Comparison of ENCODE assay signal across 14 mouse cellular contexts in genomic region chr5:37708124-37708523, GRCm38 (mm10). TPM values are rescaled to one million over a fixed set of nuclear protein-coding genes. Genes with fewer than 3 reads are reported as not detected.
A peak's percentile ranks its signal among the peaks of the same experiment; 100 is the strongest.
DNase-seq lines count a peak whose midpoint lies in the region; ATAC-seq and TF ChIP-seq lines count a peak whose summit lies in the region.
"Had no signal": no experiment of that assay in that cellular context is flagged by ENCODE, and none has a peak within 500 bp of the region (broad histone marks: within the 10 kb centered on the region; RNA-seq: fewer than 3 reads in every experiment).

No protein-coding gene starts in this region.

- H3K4me2 ChIP-seq in intestine, postnatal 0 days (replicated peaks; ENCODE audit: low read depth): no peak overlapping the region
- no peak overlapping the region for H3K4me2 ChIP-seq in intestine, embryonic 16.5 days (ENCODE audit: low read depth, low read length)
- H3K4me2 ChIP-seq in lung, embryonic 14.5 days: no peak overlapping the region
- H3K4me2 ChIP-seq: embryonic facial prominence, embryonic 12.5 days; heart, embryonic 13.5 days; hindbrain, embryonic 15.5 days; liver, embryonic 13.5 days had no signal

- no peaks in the 10 kb centered on the region for H3K4me1 ChIP-seq in intestine, postnatal 0 days (replicated peaks; ENCODE audit: control insufficient read depth, insufficient read depth, low read length)
- H3K4me1 ChIP-seq in intestine, embryonic 16.5 days (ENCODE audit: control insufficient read depth, insufficient read depth, low read length): no peaks in the 10 kb centered on the region
- H3K4me1 ChIP-seq in lung, embryonic 14.5 days (ENCODE audit: insufficient read depth): no peaks in the 10 kb centered on the region
- no peaks in the 10 kb centered on the region for H3K4me1 ChIP-seq in small intestine, adult 2 months (ENCODE audit: control insufficient read depth, insufficient read depth, insufficient read length, low read length)
- H3K4me1 ChIP-seq: embryonic facial prominence, embryonic 12.5 days; heart, embryonic 13.5 days; hindbrain, embryonic 15.5 days; liver, embryonic 13.5 days had no signal

- no peaks in the 10 kb centered on the region for H3K36me3 ChIP-seq in intestine, postnatal 0 days (ENCODE audit: control insufficient read depth, insufficient read depth)
- H3K36me3 ChIP-seq in intestine, embryonic 16.5 days (ENCODE audit: control insufficient read depth, insufficient read depth, low read length): no peaks in the 10 kb centered on the region
- no peaks in the 10 kb centered on the region for H3K36me3 ChIP-seq in lung, embryonic 14.5 days (ENCODE audit: insufficient read depth)
- H3K36me3 ChIP-seq in small intestine, adult 2 months (ENCODE audit: control insufficient read depth, insufficient read depth, low read length): no peaks in the 10 kb centered on the region
- H3K36me3 ChIP-seq: embryonic facial prominence, embryonic 12.5 days; heart, embryonic 13.5 days; hindbrain, embryonic 15.5 days; liver, embryonic 13.5 days had no signal

- no peak for TF ChIP-seq POLR2A in small intestine, adult 2 months (IDR thresholded peaks at IDR 0.05; ENCODE audit: low read depth, low read length)

- no peaks in the 10 kb centered on the region for H3K27me3 ChIP-seq in intestine, postnatal 0 days (replicated peaks; ENCODE audit: control insufficient read depth, insufficient read depth, low read length)
- H3K27me3 ChIP-seq in intestine, embryonic 16.5 days (replicated peaks; ENCODE audit: control insufficient read depth, insufficient read depth, low read length): no peaks in the 10 kb centered on the region
- H3K27me3 ChIP-seq in lung, embryonic 14.5 days (ENCODE audit: insufficient read depth, low read length): no peaks in the 10 kb centered on the region
- H3K27me3 ChIP-seq in small intestine, adult 2 months (ENCODE audit: control insufficient read depth, insufficient read depth, low read length): no peaks in the 10 kb centered on the region
- H3K27me3 ChIP-seq: embryonic facial prominence, embryonic 12.5 days; heart, embryonic 13.5 days; hindbrain, embryonic 15.5 days; liver, embryonic 13.5 days had no signal

- no peak overlapping the region for H3K9ac ChIP-seq in intestine, postnatal 0 days (ENCODE audit: low read depth, low read length)
- no peak overlapping the region for H3K9ac ChIP-seq in intestine, embryonic 16.5 days (ENCODE audit: low read depth, low read length)
- H3K9ac ChIP-seq in lung, embryonic 14.5 days: no peak overlapping the region
- H3K9ac ChIP-seq: embryonic facial prominence, embryonic 12.5 days; heart, embryonic 13.5 days; hindbrain, embryonic 15.5 days; liver, embryonic 13.5 days had no signal

- no peak overlapping the region for H3K27ac ChIP-seq in intestine, postnatal 0 days (ENCODE audit: low read depth, low read length)
- no peak overlapping the region for H3K27ac ChIP-seq in intestine, embryonic 16.5 days (ENCODE audit: low read length)
- H3K27ac ChIP-seq in lung, embryonic 14.5 days (ENCODE audit: low read depth): no peak overlapping the region
- no peak overlapping the region for H3K27ac ChIP-seq in small intestine, adult 2 months (ENCODE audit: insufficient read depth, low read depth, low read length)
- H3K27ac ChIP-seq: embryonic facial prominence, embryonic 12.5 days; heart, embryonic 13.5 days; hindbrain, embryonic 15.5 days; liver, embryonic 13.5 days had no signal

- peak; percentile 55 for TF ChIP-seq CTCF in intestine, postnatal 0 days (IDR thresholded peaks at IDR 0.05; ENCODE audit: low read depth)
- peak; percentile 42; the same call in 1 of the 2 replicates for TF ChIP-seq CTCF in lung, embryonic 14.5 days (IDR thresholded peaks at IDR 0.05; ENCODE audit: low read depth)
- peak; percentile 23; the same call in 1 of the 2 replicates for TF ChIP-seq CTCF in small intestine, adult 2 months (IDR thresholded peaks at IDR 0.05; ENCODE audit: extremely low read depth, insufficient read length, insufficient replicate concordance, low read depth, low read length)

- ATAC-seq in intestine, postnatal 0 days: no peak
- ATAC-seq in intestine, embryonic 16.5 days: no peak
- ATAC-seq in lung, embryonic 14.5 days (ENCODE audit: insufficient read depth): no peak
- no peak for ATAC-seq in monocyte, adult 5-6 weeks (replicated peaks; ENCODE audit: insufficient number of reproducible peaks, low FRiP score, low TSS enrichment, poor library complexity, severe bottlenecking)

- no peak overlapping the region for H3K4me3 ChIP-seq in intestine, postnatal 0 days (ENCODE audit: low read depth, low read length)
- H3K4me3 ChIP-seq in intestine, embryonic 16.5 days (ENCODE audit: low read length): no peak overlapping the region
- no peak overlapping the region for H3K4me3 ChIP-seq in lung, embryonic 14.5 days (ENCODE audit: low read depth, low read length)
- H3K4me3 ChIP-seq in small intestine, adult 2 months (ENCODE audit: low read depth, low read length): no peak overlapping the region
- H3K4me3 ChIP-seq: embryonic facial prominence, embryonic 12.5 days; heart, embryonic 13.5 days; hindbrain, embryonic 15.5 days; liver, embryonic 13.5 days had no signal

- no peak for DNase-seq in lung, embryonic 14.5 days
- DNase-seq in lung, postnatal 10 days: no peak
- DNase-seq in ES-CJ7 (ENCODE audit: low read depth, low spot score): peak; percentile 35
- DNase-seq: cerebellum, adult 9-11 months; liver, embryonic 13.5 days; thymus, postnatal 14 days had no signal

- WGBS in intestine, postnatal 0 days: 69% methylated on average over 3 of the region's 3 CpGs
- WGBS in intestine, embryonic 16.5 days: 66% methylated on average over 3 of the region's 3 CpGs
- WGBS in lung, embryonic 14.5 days: 62% methylated on average over 3 of the region's 3 CpGs
- 74% methylated on average over 3 of the region's 3 CpGs for WGBS in small intestine, adult 2 months

- H3K9me3 ChIP-seq in intestine, postnatal 0 days (ENCODE audit: control insufficient read depth): no peaks in the 10 kb centered on the region
- H3K9me3 ChIP-seq in intestine, embryonic 16.5 days (ENCODE audit: control insufficient read depth, low read length): no peaks in the 10 kb centered on the region
- H3K9me3 ChIP-seq in lung, embryonic 14.5 days (ENCODE audit: low read depth, low read length): no peaks in the 10 kb centered on the region
- H3K9me3 ChIP-seq: hindbrain, embryonic 15.5 days had no signal

RNA-seq across cellular contexts. Expression of gene Stk32b, which starts 8.8 kb away (rescaled TPM):
- 0.50 and 0.68 TPM in 2 replicates for polyA plus RNA-seq in intestine, postnatal 0 days (2015; fragmentation: Nextera tagmentation; extraction: Ambion mirVana)
- polyA plus RNA-seq in intestine, embryonic 16.5 days (2015; fragmentation: Nextera tagmentation; extraction: Ambion mirVana): 0.24 and 0.37 TPM in 2 replicates
- polyA plus RNA-seq in lung, embryonic 14.5 days (2014; fragmentation: Nextera tagmentation; extraction: Ambion mirVana): 0.41 and 0.43 TPM in 2 replicates
- 0.09 TPM in 1 of 2 replicates, not detected in the other for polyA plus RNA-seq in small intestine, adult 2 months (2012; rRNA removed)
- not detected in 3 replicates for total RNA-seq in monocyte, adult 5-6 weeks (2017)
- polyA plus RNA-seq: large intestine, adult 2 months had no signal

RNA-seq across cellular contexts. Expression of gene Cytl1, which starts 27.2 kb away (rescaled TPM):
- polyA plus RNA-seq in intestine, postnatal 0 days (2015; fragmentation: Nextera tagmentation; extraction: Ambion mirVana): 0.42 TPM in 1 of 2 replicates, not detected in the other
- 0.59 and 0.60 TPM in 2 replicates for polyA plus RNA-seq in intestine, embryonic 16.5 days (2015; fragmentation: Nextera tagmentation; extraction: Ambion mirVana)
- polyA plus RNA-seq in lung, embryonic 14.5 days (2014; fragmentation: Nextera tagmentation; extraction: Ambion mirVana): 29.2 and 31.5 TPM in 2 replicates
- polyA plus RNA-seq in small intestine, adult 2 months (2012; rRNA removed): 4.6 and 5.1 TPM in 2 replicates
- not detected in 3 replicates for total RNA-seq in monocyte, adult 5-6 weeks (2017)
- polyA plus RNA-seq: liver, embryonic 13.5 days had no signal
